ENCODE assay signal across 20 mouse cellular contexts in the genomic region with DNA sequence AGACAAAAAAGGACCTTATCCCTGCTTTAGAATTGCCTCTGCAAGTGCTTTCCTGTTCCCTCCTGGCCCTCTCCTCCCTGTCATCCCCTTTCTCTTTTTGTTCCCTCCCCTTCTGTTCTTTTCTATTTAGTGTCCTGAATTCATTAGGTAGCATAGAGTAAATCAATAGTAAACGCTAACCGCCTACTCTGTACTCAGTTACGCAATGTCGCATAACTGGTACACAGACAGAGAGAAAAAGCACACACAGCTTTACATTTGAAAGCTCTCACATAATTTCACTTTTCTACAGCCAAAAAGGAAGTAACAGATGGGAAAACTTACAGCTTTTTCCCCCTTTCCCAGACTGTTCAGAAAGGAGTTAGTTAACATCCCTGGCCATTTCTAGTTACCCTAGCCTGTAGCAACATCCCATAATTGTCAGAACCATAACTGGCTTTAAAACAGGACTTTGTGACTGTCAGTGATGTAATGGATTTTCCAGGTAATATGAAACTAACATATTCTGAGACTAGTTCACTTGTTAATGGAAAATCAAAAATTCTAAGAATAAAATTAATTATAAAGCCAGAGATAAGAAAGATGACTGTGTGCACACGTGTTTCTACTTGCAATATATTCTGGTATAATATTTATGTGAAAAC.
DNase-seq lines count a peak whose midpoint lies in the region; ATAC-seq lines count a peak whose summit lies in the region.
"Had no signal": no experiment of that assay in that cellular context is flagged by ENCODE, and none has a peak within 500 bp of the region (broad histone marks: within the 10 kb centered on the region; RNA-seq: fewer than 3 reads in every experiment).

No protein-coding gene starts in this region.

- ATAC-seq in frontal cortex, adult (ENCODE audit: low TSS enrichment): peak; percentile 83
- ATAC-seq in limb, embryonic 12.5 days (ENCODE audit: insufficient number of reproducible peaks, insufficient read depth, low FRiP score, low TSS enrichment, low read depth): no peak
- ATAC-seq: hindbrain, embryonic 16.5 days had no signal

- no peaks in the 10 kb centered on the region for H3K27me3 ChIP-seq in limb, embryonic 12.5 days
- no peaks in the 10 kb centered on the region for H3K27me3 ChIP-seq in limb, embryonic 10.5 days (ENCODE audit: low read depth, poor library complexity, severe bottlenecking)
- H3K27me3 ChIP-seq: heart, embryonic 15.5 days; liver, embryonic 13.5 days had no signal

- H3K27ac ChIP-seq in limb, embryonic 12.5 days: 0 out of 2 replicates have a peak overlapping the region, but pooled peaks have one; percentile 42
- H3K27ac ChIP-seq in limb, embryonic 10.5 days: no peak overlapping the region
- H3K27ac ChIP-seq: liver, embryonic 13.5 days; macrophage had no signal

- no peak overlapping the region for H3K4me3 ChIP-seq in limb, embryonic 12.5 days (replicated peaks)
- H3K4me3 ChIP-seq in limb, embryonic 10.5 days: no peak overlapping the region
- H3K4me3 ChIP-seq: heart, embryonic 15.5 days; liver, embryonic 13.5 days; midbrain, embryonic 10.5 days had no signal

- H3K4me1 ChIP-seq in limb, embryonic 12.5 days (replicated peaks): peaks cover 4% of the 10 kb centered on the region; the same call in 1 of the 2 replicates
- H3K4me1 ChIP-seq in limb, embryonic 10.5 days: peaks cover 5% of the 10 kb centered on the region
- H3K4me1 ChIP-seq: liver, embryonic 13.5 days had no signal

- H3K36me3 ChIP-seq in limb, embryonic 12.5 days: no peaks in the 10 kb centered on the region
- no peaks in the 10 kb centered on the region for H3K36me3 ChIP-seq in limb, embryonic 10.5 days
- H3K36me3 ChIP-seq: heart, embryonic 15.5 days; liver, embryonic 13.5 days; midbrain, embryonic 10.5 days had no signal

- H3K4me2 ChIP-seq in limb, embryonic 12.5 days: no peak overlapping the region
- H3K4me2 ChIP-seq: heart, embryonic 15.5 days; liver, embryonic 13.5 days had no signal

- no peaks in the 10 kb centered on the region for H3K9me3 ChIP-seq in limb, embryonic 12.5 days
- no peaks in the 10 kb centered on the region for H3K9me3 ChIP-seq in limb, embryonic 10.5 days (replicated peaks)
- H3K9me3 ChIP-seq: heart, embryonic 15.5 days; liver, embryonic 13.5 days; midbrain, embryonic 10.5 days had no signal

- 75% methylated on average over 5 of the region's 5 CpGs for WGBS in limb, embryonic 12.5 days
- 90% methylated on average over 5 of the region's 5 CpGs for WGBS in limb, embryonic 10.5 days

- DNase-seq in frontal cortex, postnatal 25 days (ENCODE audit: low spot score in 2 of 2): no peak
- no peak for DNase-seq in limb, embryonic 10.5 days (ENCODE audit: low spot score)
- DNase-seq in right cerebral cortex, adult 18-20 months: peak; percentile 19
- no peak for DNase-seq in right cerebral cortex, postnatal 10 days (ENCODE audit: low spot score in 2 of 2)
- DNase-seq in retina, embryonic 14.5 days (ENCODE audit: low spot score): no peak
- no peak for DNase-seq in natural killer cell, adult 2 months (ENCODE audit: low spot score in 2 of 2)
- DNase-seq: adrenal gland, adult 8-10 months; cerebellum, adult 9-11 months; gastrocnemius, postnatal 36 days; heart, postnatal 4 days; kidney, adult 8-10 months; kidney, postnatal 36 days; liver, embryonic 13.5 days; retina, postnatal 1 day had no signal

- no peak overlapping the region for H3K9ac ChIP-seq in limb, embryonic 12.5 days (replicated peaks)
- H3K9ac ChIP-seq: heart, embryonic 15.5 days; liver, embryonic 13.5 days had no signal
